Mouse (Mus musculus): ENCODE results near the gene Atp1b4. TPM values are rescaled to one million over a fixed set of nuclear protein-coding genes. Genes with fewer than 3 reads are reported as not detected.
"Not testable (repeated sequence)": the region's sequence is repeated elsewhere in the genome, so short reads cannot be mapped to it uniquely, and the experiment has no call there.

The Atp1b4 gene
- total RNA-seq (2015; ENCODE audit: low replicate concordance) (not detected in 2 replicates), total RNA-seq (2017; ENCODE audit: low replicate concordance) (0.42 TPM in 1 of 2 replicates, not detected in the other)

GRCm38 (mm10) chrX:38315884-38316283, at the start of gene Atp1b4:
TSS of gene Atp1b4 (plus strand) at chrX:38316184.
- ATAC-seq (replicated peaks; ENCODE audit: low FRiP score, poor library complexity, severe bottlenecking) = no peak

- no peak for ATAC-seq (replicated peaks; ENCODE audit: low FRiP score, poor library complexity, severe bottlenecking)
Measured at GRCm38 (mm10) chrX:38308597-38308996, 7.4 kb upstream of the Atp1b4 start.

- no peak for ATAC-seq (replicated peaks; ENCODE audit: low FRiP score, poor library complexity, severe bottlenecking)
Measured at GRCm38 (mm10) chrX:38311054-38311453, 4.9 kb upstream of the Atp1b4 start.

DNA sequence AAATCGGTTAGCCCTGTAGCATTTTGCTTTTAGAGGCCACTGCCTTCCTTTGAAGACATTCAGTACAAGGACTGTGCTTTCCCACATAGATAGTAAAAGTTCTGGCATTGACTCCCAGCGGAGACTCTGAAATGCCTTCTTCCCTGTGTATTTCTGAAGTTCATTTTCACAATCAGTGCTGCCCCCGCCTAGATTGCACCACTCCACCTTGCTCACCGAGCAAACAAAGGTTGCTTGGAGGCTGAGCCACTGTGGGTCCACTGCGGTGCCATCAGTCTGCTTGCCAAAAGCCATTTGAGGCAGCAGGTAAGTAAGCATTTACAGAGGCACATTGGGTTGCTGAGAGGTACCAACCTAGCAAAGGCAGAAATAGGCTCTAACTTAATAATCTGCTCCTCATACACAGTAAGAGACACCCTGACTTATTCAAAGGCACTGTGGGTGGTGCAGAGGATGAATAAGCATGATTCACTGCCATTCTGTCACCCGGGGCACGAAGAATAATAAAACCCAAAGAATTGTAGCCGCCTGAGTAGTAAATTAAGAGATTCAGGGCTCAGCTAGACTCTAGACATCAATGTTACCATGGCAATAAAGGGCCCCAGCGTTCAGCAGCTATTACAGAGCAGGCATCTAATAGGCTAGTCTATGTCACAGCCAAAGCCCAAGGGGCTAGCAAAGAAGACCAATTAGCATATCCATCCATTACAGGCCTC, 2.9 kb upstream of the Atp1b4 start:
- no peak for ATAC-seq (replicated peaks; ENCODE audit: low FRiP score, poor library complexity, severe bottlenecking)

- no peak for ATAC-seq (replicated peaks; ENCODE audit: low FRiP score, poor library complexity, severe bottlenecking)
Measured at GRCm38 (mm10) chrX:38313626-38314210, 2.3 kb upstream of the Atp1b4 start.

DNA sequence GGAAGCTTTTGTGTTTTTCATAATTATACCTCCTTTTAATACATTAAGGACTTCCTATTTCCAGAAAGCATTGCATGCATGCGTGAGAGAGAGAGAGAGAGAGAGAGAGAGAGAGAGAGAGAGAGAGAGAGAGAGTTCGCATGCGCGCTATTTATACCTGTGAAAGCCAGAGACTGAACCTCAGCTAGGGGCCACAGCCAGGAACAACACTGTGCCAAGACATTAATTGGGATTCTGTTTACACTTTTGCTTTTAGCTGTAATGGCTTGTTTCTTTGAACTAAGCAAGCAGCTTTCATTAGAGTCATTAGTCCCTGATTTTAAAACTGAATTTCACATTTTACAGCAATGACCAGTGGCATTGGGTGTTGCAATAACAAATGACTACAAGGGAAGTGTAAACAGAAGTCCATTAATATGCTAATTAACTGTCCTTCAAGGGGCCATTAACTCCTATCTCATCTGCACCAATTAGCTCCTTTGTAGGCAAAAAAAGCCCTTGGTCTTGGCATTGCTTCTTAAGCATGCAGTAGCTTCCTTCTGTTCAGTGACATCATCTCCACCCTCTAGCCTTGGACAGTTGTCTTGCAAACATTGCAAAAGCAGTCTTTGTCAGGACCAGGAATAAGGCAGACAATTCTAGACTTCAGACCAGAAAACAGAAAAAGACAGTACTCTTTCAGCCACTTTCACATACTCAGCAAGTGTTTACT, 14.9 kb downstream of the Atp1b4 start:
- ATAC-seq (replicated peaks; ENCODE audit: low FRiP score, poor library complexity, severe bottlenecking) = no peak

GRCm38 (mm10) chrX:38334329-38335279, 18.6 kb downstream of the Atp1b4 start:
- ATAC-seq (replicated peaks; ENCODE audit: low FRiP score, poor library complexity, severe bottlenecking) = no peak

DNA sequence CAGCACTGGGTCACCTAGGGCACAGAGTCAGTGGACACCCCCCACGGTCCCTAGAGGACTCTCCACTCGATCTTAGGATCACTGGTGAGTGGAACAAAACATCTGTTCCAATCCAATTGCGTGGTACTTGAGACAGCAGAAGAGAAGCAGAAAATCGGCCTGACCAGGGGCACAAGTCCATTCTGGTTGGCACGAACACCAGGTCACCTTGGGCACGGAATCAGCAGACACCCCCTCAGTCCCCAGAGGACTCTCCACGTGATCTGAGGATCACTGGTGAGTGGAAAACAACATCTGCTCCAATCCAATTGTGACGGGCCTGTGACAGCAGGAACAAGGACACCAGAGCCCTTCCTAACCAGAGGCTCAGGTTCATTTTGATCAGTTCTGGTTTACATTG, 46.0 kb downstream of the Atp1b4 start:
- no peak for ATAC-seq (replicated peaks; ENCODE audit: low FRiP score, poor library complexity, severe bottlenecking)

DNA sequence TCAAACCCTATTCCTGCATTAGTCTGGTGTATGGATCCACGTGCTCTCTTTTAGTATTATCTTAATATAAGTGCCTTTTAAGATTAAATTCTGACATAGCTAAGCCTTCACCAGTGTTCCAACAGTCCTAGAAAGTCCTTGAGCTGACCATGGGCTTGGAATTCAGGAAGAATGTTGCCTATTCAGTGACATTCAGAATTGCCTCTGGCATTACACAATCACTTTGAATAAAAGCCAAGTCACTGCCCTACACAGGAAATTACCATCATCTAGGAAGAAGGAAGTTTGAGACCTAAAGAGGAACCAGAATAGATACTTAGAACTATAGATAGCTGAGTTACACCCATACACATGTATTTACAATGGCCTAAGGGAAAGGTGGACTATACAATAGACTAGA, 48.6 kb downstream of the Atp1b4 start:
- not testable (repeated sequence) for ATAC-seq (replicated peaks; ENCODE audit: low FRiP score, poor library complexity, severe bottlenecking)

- not testable (repeated sequence) for ATAC-seq (replicated peaks; ENCODE audit: low FRiP score, poor library complexity, severe bottlenecking)
Measured at GRCm38 (mm10) chrX:38373169-38373568, 57.2 kb downstream of the Atp1b4 start.

Other genes starting within 250 kb of the Atp1b4 start
- not detected in 2 replicates for gene Rhox10, start 249.7 kb upstream of the Atp1b4 start, total RNA-seq (2015; ENCODE audit: low replicate concordance)
- gene Rhox10, start 249.7 kb upstream of the Atp1b4 start, total RNA-seq (2017; ENCODE audit: low replicate concordance) = not detected in 2 replicates
- gene Rhox11, start 231.0 kb upstream of the Atp1b4 start, total RNA-seq (2015; ENCODE audit: low replicate concordance) = not detected in 2 replicates
- not detected in 2 replicates for gene Rhox11, start 231.0 kb upstream of the Atp1b4 start, total RNA-seq (2017; ENCODE audit: low replicate concordance)
- gene Rhox12, start 205.3 kb upstream of the Atp1b4 start, total RNA-seq (2015; ENCODE audit: low replicate concordance) = not detected in 2 replicates
- not detected in 2 replicates for gene Rhox12, start 205.3 kb upstream of the Atp1b4 start, total RNA-seq (2017; ENCODE audit: low replicate concordance)
- gene Rhox13, start 195.0 kb upstream of the Atp1b4 start, total RNA-seq (2015; ENCODE audit: low replicate concordance) = not detected in 2 replicates
- gene Rhox13, start 195.0 kb upstream of the Atp1b4 start, total RNA-seq (2017; ENCODE audit: low replicate concordance) = not detected in 2 replicates
- gene Zbtb33, start 126.4 kb upstream of the Atp1b4 start, total RNA-seq (2015; ENCODE audit: low replicate concordance) = 7.7 and 7.9 TPM in 2 replicates
- gene Zbtb33, start 126.4 kb upstream of the Atp1b4 start, total RNA-seq (2017; ENCODE audit: low replicate concordance) = 3.7 and 5.2 TPM in 2 replicates
- gene Tmem255a, start 63.7 kb upstream of the Atp1b4 start, total RNA-seq (2015; ENCODE audit: low replicate concordance) = not detected in 2 replicates
- gene Tmem255a, start 63.7 kb upstream of the Atp1b4 start, total RNA-seq (2017; ENCODE audit: low replicate concordance) = 0.98 TPM in 1 of 2 replicates, not detected in the other
- gene Lamp2, start 140.3 kb downstream of the Atp1b4 start, total RNA-seq (2015; ENCODE audit: low replicate concordance) = 85.7 and 86.5 TPM in 2 replicates
- 50.0 and 58.9 TPM in 2 replicates for gene Lamp2, start 140.3 kb downstream of the Atp1b4 start, total RNA-seq (2017; ENCODE audit: low replicate concordance)

All from erythroblast, adult 5-6 weeks (primary cell).